ENCODE assay signal across 9 mouse cellular contexts in genomic region chr12:111945115-111945514, GRCm38 (mm10). TPM values are rescaled to one million over a fixed set of nuclear protein-coding genes. Genes with fewer than 3 reads are reported as not detected.
DNase-seq lines count a peak whose midpoint lies in the region; ATAC-seq and TF ChIP-seq lines count a peak whose summit lies in the region.
"Had no signal": no experiment of that assay in that cellular context is flagged by ENCODE, and none has a peak within 500 bp of the region (broad histone marks: within the 10 kb centered on the region; RNA-seq: fewer than 3 reads in every experiment).

No protein-coding gene starts in this region.

- intact Hi-C loops in gastrocnemius, adult 2 months (cut with DNase I), result no loop called here
- intact Hi-C loops in gastrocnemius, postnatal 14 days (cut with DNase I; ENCODE audit: low total_unique reads), result loop anchor here (5.0 to 10.0 kb wide), 2 partner anchors 68 to 200 kb away; no protein-coding TSS in a partner anchor

- no peaks in the 10 kb centered on the region for H3K36me3 ChIP-seq in kidney, postnatal 0 days (ENCODE audit: insufficient read depth, low read length)

- H3K4me3 ChIP-seq in gastrocnemius, adult 2 months, result no peak overlapping the region
- H3K4me3 ChIP-seq in kidney, postnatal 0 days (replicated peaks; ENCODE audit: low read depth, low read length), result no peak overlapping the region

- ATAC-seq in kidney, postnatal 0 days (replicated peaks; ENCODE audit: low FRiP score, low read depth), result 0 out of 2 replicates have a peak, but pooled peaks have one; percentile 16

- H3K27me3 ChIP-seq in kidney, postnatal 0 days (ENCODE audit: insufficient read depth, low read length), result no peaks in the 10 kb centered on the region

- 17% methylated on average over 8 of the region's 8 CpGs for WGBS in kidney, postnatal 0 days

- no peak for TF ChIP-seq CTCF in gastrocnemius, adult 2 months (IDR thresholded peaks at IDR 0.05)
- TF ChIP-seq CTCF in kidney, postnatal 0 days (IDR thresholded peaks at IDR 0.05; ENCODE audit: low read depth), result no peak

- H3K9ac ChIP-seq in kidney, postnatal 0 days (ENCODE audit: low read depth, low read length), result 0 out of 2 replicates have a peak overlapping the region, but pooled peaks have one; percentile 18

- H3K4me2 ChIP-seq in kidney, postnatal 0 days (ENCODE audit: low read length), result 0 out of 2 replicates have a peak overlapping the region, but pooled peaks have one; percentile 3

- peaks cover 16% of the 10 kb centered on the region; the same call in 1 of the 2 replicates for H3K4me1 ChIP-seq in kidney, postnatal 0 days (replicated peaks; ENCODE audit: insufficient read depth, low read length)

- H3K27ac ChIP-seq in gastrocnemius, adult 2 months, result peak overlapping the region; percentile 83
- H3K27ac ChIP-seq in kidney, postnatal 0 days, result peak overlapping the region; percentile 90

- H3K9me3 ChIP-seq in kidney, postnatal 0 days (replicated peaks; ENCODE audit: low read length), result no peaks in the 10 kb centered on the region

- DNase-seq in gastrocnemius, adult 2 months, result peak; percentile 48
- DNase-seq in gastrocnemius, postnatal 14 days, result no peak
- DNase-seq in heart, adult 18-20 months, result peak; percentile 66 to 88
- peak; percentile 83 for DNase-seq in kidney, postnatal 0 days (ENCODE audit: low spot score)
- DNase-seq in lung, postnatal 36 days, result peak; percentile 80
- DNase-seq in left cerebral cortex, adult 11 months (ENCODE audit: low spot score), result no peak
- no peak for DNase-seq in adipocyte (ENCODE audit: low spot score)
- no peak for DNase-seq in frontal cortex, postnatal 25 days (ENCODE audit: low spot score in 2 of 2)

RNA-seq across cellular contexts. Expression of gene Atp5mpl, which starts 21.7 kb away (rescaled TPM):
- 100 to 1,000 TPM; 684 to 874 TPM for total RNA-seq in gastrocnemius, adult 2 months (2021)
- total RNA-seq in gastrocnemius, postnatal 14 days (2021), result 100 to 1,000 TPM; 816 to 919 TPM
- total RNA-seq in heart, adult 18-20 months (2021), result 1,000 to 10,000 TPM; 1,322 to 1,486 TPM
- polyA plus RNA-seq in kidney, postnatal 0 days (2015; fragmentation: Nextera tagmentation; extraction: Ambion mirVana), result 1,132 and 1,318 TPM in 2 replicates

RNA-seq across cellular contexts. Expression of gene Tdrd9, which starts 26.2 kb away (rescaled TPM):
- total RNA-seq in gastrocnemius, adult 2 months (2021), result under 1 TPM; 0.20 to 0.41 TPM
- total RNA-seq in gastrocnemius, postnatal 14 days (2021), result under 1 TPM; 0.31 to 0.38 TPM
- total RNA-seq in heart, adult 18-20 months (2021), result under 1 TPM; 0.22 to 0.54 TPM
- polyA plus RNA-seq in kidney, postnatal 0 days (2015; fragmentation: Nextera tagmentation; extraction: Ambion mirVana), result 0.18 and 0.32 TPM in 2 replicates

RNA-seq across cellular contexts. Expression of gene Rd3l, which starts 36.0 kb away (rescaled TPM):
- total RNA-seq in gastrocnemius, adult 2 months (2021), result not detected
- total RNA-seq in gastrocnemius, postnatal 14 days (2021), result not detected
- total RNA-seq in heart, adult 18-20 months (2021), result under 1 TPM; 0.30 to 0.49 TPM
- polyA plus RNA-seq in kidney, postnatal 0 days (2015; fragmentation: Nextera tagmentation; extraction: Ambion mirVana), result not detected in 2 replicates
- total RNA-seq: left cerebral cortex, postnatal 10 days had no signal

RNA-seq across cellular contexts. Expression of gene Ppp1r13b, which starts 37.2 kb away (rescaled TPM):
- total RNA-seq in gastrocnemius, adult 2 months (2021), result 1 to 10 TPM; 6.7 to 7.1 TPM
- 1 to 10 TPM; 8.5 to 9.0 TPM for total RNA-seq in gastrocnemius, postnatal 14 days (2021)
- total RNA-seq in heart, adult 18-20 months (2021), result 10 to 100 TPM; 16.9 to 17.8 TPM
- 14.6 and 16.7 TPM in 2 replicates for polyA plus RNA-seq in kidney, postnatal 0 days (2015; fragmentation: Nextera tagmentation; extraction: Ambion mirVana)

Comparison
In these comparisons a context has a peak if more than half of its experiments do, and no peak if none do; other contexts are left out.
1. DNase-seq: peak in gastrocnemius, adult 2 months (single experiment), heart, adult 18-20 months (2 of 2), kidney, postnatal 0 days (single experiment) and lung, postnatal 36 days (single experiment); none in gastrocnemius, postnatal 14 days (single experiment), left cerebral cortex, adult 11 months (single experiment), adipocyte (single experiment) and frontal cortex, postnatal 25 days (0 of 2).